Mouse (Mus musculus) large intestine, adult 2 months (tissue): Measurements from ENCODE around the gene Irak2. TPM values are rescaled to one million over a fixed set of nuclear protein-coding genes. Genes with fewer than 3 reads are reported as not detected.

Experiments
- DNase-seq: peaks from one replicate; pipeline ENCODE4 v3.0.0-alpha.2; 2012; ENCODE audit warnings: low read depth, low spot score
- WGBS: fragments of 180-500 bp; shearing (Covaris S2); methylation state at CpG from one replicate; pipeline ENCODE4 v1.1.7; 2018; 5-methylcytosine and 5-hydroxymethylcytosine counted together
- polyA plus RNA-seq: library from polyadenylated mRNA; depleted of rRNA; stranded (reverse); fragments of >200 nt; gene quantifications from 2 replicates; pipeline ENCODE4 v1.2.3, GENCODE M21; 2012; rRNA removed

Irak2 gene
- 39.6 and 85.3 TPM in 2 replicates for polyA plus RNA-seq

DNA sequence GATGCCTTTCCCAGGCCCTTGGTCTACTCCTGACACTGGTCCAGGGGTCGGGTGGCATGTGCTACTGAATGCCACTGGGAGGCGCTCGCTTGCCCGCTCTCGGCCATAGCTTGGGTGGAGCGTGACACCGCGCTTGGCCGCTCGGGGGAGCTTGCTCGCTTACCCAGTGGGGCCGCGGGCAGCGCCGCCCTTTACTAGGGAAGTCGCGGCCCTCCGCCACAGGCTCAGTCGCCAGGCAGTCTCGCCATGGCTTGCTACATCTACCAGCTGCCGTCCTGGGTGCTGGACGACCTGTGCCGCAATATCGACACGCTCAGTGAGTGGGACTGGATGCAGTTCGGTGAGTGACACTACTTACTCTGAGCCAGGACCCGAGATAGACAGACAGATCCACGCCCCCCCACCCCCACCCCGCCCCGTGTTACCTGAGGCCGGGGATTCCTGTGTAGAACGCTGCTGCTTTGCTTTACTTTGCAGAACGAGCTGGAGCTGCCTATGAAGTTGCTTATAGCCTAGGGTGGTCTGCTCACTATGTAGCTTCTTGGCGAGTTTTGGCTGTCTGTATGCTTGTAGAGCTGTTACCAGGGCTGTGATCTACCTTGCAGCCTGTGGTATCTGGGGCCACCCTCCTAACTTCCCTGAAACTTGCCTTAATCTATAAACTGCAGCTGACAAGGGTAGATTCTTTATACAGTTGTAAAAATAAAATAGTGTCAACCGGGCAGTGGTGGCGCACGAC lies at the start of gene Irak2:
Gene Irak2, plus strand, starts transcription at position 166 of the 739 bp plus-strand sequence.
- DNase-seq, result no peak
- 3% methylated on average over 37 of the region's 37 CpGs for WGBS

DNA sequence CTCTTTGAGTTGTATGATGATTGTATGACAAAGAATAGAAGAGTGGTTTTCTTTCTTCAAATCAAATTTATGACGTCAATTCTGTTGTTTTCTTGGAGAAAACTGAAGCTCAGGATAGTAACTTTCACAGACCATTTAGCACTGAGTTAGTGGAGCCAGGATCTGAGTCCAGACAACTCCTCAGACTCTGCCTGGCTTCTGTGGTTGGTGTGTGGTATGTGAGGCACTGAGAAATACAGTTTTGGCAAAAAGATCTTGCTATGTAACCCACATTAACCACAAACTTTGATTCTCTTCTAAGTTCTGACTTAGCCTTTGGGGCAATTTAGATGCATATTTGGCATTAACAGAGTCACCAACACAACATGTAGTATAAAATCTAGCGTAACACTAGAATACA lies 45.6 kb upstream of the Irak2 start:
- 95% methylated on average over 2 of the region's 2 CpGs for WGBS
- no peak for DNase-seq

DNA sequence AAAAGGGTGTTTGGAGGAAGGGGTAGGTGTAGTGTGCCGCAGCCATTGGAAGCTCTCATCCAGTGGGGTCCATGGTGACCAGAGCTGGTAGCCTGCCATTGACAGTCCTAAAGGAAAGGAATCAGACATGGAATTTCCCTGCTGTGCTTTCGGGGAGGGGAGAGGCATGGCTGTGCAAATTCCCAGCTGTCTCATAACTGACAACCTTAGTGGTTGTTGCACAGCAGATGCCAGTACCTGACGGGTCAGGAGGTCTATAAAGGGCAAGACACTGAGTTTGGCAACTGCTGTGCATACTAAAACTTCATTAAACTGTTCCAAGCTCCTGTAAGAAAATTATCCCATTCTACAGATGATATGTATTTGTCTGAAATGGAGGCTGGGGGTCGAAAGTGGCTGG lies 40.3 kb upstream of the Irak2 start:
- DNase-seq, result no peak
- 87% methylated on average over 4 of the region's 4 CpGs for WGBS

DNA sequence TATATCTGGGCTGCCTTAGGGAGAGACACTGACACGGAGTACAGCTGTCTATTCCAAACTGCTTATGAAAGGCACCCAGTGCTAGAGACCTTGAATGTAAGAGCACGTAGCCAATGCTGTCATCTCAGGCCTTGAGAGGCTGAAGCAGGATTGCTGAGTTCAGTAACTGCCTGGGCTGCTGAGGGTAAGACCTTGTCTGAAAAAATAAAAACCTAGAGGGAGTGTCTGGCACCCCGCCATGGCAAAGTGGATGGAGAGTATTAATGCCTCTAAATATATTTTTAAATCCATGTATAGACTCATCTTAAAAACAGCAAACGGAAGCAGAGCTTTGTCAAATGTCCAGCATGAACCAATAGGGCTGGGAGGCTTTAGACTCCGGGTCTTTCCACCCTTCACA lies 38.4 kb upstream of the Irak2 start:
- DNase-seq, result no peak
- WGBS, result 81% methylated on average over 5 of the region's 5 CpGs

DNA sequence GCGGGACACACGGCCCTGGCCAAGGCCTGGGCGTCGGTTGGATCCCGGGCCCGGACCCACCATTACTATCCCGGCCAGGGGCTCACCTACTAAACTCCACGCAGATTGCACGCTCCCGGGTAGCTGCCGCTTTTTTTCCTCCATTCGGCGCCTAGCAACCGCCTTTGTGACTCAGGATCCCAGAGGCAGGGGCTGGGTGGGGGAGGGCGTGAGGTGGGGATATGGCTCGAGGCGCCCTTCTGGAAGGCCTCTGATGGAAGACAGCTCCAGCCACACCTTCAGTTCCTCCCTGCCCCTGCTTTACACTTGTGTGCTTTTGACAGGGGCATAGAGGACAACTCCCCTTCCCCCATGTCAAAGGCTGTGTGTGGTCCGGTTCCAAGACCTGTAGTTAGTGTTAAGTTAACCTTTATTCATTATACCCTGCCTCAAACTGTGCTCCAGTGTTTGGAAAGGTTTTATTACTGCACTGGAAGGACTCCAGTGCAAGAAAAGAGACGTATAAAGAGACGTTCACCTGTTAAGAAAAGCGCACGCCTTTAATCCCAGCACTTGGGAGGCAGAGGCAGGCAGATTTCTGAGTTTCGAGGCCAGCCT lies 37.6 kb upstream of the Irak2 start, which contains the start of gene Fancd2os:
Gene Fancd2os, minus strand, starts transcription at position 173 of the 597 bp plus-strand sequence.
- no peak for DNase-seq
- 42% methylated on average over 23 of the region's 23 CpGs for WGBS

DNA sequence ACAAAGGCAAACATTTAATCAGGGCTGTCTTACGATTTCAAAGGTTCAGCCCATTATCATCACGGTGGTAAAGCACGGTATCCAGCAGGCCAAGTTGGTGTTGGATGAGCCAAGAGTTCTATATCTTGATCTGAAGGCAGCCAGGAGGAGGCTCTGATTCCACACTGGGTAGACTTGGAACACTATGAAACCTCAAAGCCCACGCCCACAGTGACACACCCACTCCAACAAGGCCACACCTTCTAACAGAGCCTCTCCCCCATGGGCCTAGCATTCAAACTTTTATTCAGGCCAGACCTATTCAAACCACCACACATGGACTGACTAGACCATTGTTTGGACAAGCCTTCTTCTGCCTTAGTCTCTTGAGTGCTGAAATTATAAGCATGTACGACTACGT lies 35.4 kb upstream of the Irak2 start:
- WGBS, result 78% methylated on average over 6 of the region's 6 CpGs
- DNase-seq, result no peak

DNA sequence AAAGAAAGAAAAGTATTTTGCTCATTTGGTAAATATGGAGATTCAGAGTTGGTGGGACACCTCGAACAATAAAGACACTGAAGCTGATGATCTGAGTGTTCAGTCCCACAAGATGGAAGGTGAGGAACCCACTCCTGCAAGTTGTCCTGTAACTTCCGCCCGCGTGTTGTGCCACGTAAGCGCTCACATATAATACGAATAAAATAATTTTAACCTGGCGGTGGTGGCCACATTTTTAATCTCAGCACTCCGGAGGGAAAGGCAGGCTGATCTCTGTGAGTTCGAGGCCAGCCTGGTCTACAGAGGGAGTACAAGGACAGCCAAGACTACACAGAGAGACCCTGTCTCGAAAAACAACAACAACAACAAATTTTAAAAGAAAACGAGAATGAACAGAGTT lies 34.3 kb upstream of the Irak2 start:
- WGBS, result 65% methylated on average over 12 of the region's 12 CpGs
- DNase-seq, result no peak

DNA sequence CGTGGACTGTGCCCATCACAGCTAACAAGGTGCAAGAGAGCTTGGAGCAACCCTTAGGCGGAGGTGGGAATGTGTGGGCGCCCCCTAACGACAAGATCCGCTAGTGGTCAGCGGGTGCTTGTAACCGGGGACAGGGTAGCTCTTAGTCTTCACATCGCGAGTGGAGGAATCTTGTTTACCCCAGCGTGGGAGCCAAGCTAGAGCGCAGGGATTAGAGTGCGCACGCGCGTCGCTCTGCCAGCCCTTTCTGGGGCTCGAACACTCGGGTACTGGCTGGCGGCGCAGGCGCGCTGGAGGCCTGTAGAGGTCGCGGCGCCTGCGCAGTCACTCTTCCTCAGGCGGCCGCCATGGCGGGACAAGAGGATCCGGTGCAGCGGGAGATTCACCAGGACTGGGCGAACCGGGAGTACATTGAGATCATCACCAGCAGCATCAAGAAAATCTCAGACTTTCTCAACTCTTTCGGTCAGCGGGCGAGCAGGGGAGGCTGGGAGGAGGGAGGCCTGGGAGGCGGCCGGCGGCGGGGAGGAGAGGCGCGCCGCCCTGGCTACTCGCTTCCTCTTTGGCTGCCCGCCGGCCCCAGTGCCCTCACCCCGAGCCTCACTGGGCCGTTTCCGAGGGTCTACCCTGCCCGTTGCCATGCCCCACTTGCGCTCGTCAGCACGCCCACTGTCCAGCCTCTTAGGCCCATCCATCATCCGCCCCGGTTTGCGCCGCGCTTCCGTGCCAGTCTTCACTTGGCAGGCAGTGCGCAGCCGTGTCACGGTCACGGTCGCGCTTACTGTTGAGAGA lies 33.6 kb upstream of the Irak2 start, which contains the start of gene Brk1:
Gene Brk1, plus strand, starts transcription at position 341 of the 792 bp plus-strand sequence.
- WGBS, result under 1% methylated on average over 64 of the region's 65 CpGs

DNA sequence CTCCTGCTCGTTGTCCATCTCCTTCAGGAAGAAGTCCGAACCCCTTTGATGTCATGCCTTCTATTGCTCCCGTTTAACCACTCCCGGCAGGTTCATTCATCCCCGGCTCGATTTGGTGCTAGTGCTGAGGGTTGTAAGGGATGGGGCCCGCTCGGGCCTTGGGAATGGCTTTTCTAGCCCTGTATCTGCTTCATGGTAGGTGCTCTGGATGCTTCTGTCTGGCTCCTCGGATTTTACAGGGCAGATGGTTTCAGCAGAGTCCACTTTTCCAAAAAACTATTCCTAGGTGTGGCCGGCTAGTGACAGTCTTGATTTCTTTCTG lies 33.1 kb upstream of the Irak2 start:
- 2% methylated on average over 10 of the region's 10 CpGs for WGBS
- DNase-seq, result no peak

More for the DNA sequence above, 33.6 kb upstream of the Irak2 start, which contains the start of gene Brk1:
- peak; percentile 57 for DNase-seq

DNA sequence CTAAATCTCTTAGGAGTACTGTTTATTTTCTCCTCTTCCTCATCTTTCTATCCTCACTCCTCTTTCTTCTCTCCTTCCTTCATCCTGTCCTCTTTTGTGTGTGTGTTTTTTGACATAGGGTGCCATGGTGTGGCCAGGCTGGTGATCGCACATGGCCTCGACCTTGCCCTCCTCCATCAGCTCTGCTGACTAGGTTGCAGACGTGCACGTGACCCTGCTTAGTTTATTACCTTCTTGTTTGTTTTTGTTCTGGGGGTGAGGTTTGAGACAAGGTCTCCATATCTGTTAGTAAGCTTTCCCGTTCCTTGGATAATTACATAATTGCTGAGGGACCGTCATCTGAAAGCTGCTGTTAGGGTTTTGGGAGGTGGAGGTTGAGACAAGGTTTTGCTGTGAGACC lies 29.4 kb upstream of the Irak2 start:
- DNase-seq, result no peak
- WGBS, result 26% methylated on average over 6 of the region's 6 CpGs

DNA sequence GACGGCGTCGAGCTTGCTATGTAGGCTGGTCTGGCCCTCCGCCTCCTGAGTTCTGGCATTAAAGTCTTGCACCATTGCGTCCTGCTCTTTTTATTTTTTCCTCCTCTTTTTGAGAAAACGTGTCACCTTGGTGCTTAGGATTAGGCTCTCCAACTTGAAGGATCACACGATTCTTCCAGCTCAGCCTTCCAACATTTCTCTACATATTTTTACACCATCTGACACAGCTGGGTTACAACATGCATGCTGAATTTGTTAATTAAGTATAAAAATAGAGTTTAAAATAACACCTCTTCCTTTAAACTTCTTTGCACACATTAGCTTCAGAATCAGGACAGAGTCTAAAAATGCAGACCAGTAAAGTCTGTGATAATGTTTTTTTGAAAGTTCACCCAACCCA lies 29.0 kb upstream of the Irak2 start:
- no peak for DNase-seq
- WGBS, result 66% methylated on average over 7 of the region's 7 CpGs

DNA sequence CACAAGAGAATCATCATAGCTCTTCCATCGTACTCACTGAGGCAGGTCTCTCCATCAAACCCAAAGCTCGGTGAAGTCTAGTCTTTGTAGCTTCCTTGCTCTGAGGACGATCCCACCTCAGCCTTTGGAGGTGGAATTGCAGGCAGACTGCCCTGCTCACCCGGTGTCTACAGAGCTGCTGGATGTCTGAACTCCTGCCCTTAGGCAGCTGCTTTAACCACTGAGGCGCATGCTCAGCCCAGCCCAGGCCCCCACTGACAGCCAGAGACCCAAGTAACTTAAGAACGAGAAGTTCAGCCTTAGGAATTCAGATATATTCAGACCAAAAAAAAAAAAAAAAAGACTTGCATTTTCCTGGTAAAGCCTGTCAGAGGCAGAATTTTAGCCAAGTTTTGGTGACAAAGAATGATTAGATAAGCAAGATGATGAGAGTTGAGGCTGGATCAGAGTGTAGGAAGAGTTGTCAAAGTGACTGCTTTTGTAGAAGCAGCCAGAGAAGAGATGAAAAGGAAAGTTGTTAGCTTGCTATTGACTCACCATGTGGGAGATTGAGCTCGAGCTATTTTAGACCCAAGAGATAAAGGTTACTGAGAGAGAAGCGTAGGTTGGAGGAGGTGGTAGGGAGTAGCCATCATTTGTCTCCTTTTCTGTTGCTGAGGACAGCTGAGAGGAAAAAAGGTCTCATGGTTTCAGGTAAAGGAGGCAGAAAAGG lies 25.9 kb upstream of the Irak2 start:
- no peak for DNase-seq
- WGBS, result 88% methylated on average over 8 of the region's 8 CpGs

DNA sequence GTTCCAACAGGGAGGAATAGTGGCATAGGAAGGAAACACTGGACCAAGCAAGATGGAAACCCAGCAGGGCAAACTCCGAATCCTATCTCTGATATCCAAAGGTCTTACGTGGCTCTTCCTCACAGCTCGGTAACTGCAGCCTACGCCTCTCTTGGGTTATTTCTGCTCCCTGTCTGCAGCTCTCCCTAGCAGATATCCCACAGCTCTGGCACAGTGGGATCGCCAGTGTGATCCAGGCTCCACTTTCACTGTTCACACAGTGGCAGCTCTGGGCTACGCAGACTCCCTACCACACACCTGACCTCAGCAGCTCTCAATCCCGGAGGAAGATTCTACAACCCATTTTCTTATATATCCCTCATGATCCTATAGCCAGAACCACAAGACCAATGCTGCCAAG lies 24.1 kb upstream of the Irak2 start:
- no peak for DNase-seq
- WGBS, result 96% methylated on average over 7 of the region's 7 CpGs

DNA sequence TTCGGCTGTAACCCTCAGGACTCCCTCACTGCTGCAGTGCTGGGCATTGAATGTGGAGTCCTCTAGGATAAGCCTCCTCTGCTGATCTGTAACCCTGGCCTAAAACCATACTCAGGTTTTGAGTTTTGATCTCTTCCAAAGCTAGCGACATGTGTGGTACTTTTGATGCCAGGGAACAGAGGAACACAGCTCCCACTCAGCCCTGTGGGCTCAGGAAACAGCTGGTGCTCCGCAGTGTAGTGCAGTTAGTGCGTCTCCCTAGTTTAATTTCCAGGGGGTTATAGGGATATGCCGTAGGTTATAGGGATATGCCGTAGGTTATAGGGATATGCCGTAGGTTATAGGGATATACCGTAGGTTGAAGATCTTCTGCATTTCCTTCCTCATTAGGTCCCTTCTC lies 23.3 kb upstream of the Irak2 start:
- no peak for DNase-seq
- WGBS, result 96% methylated on average over 8 of the region's 8 CpGs

DNA sequence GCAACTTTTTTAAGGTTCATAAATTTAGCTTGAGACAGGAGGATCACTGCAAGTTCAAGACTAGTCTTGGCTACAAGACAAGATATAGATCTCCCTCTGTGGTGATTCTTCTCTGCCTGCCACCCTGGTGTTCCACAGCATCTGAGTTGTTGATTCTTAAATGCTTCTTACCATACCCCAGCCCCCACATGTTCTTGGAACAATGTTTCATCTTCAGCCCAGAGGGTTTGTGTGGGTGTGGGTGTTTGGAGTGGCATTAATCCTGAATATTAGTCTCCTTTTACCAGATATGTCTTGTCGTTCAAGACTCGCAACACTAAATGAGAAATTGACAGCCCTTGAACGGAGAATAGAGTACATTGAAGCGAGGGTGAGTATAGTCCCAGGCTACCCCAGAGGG lies 22.8 kb upstream of the Irak2 start:
- WGBS, result 95% methylated on average over 4 of the region's 4 CpGs

DNA sequence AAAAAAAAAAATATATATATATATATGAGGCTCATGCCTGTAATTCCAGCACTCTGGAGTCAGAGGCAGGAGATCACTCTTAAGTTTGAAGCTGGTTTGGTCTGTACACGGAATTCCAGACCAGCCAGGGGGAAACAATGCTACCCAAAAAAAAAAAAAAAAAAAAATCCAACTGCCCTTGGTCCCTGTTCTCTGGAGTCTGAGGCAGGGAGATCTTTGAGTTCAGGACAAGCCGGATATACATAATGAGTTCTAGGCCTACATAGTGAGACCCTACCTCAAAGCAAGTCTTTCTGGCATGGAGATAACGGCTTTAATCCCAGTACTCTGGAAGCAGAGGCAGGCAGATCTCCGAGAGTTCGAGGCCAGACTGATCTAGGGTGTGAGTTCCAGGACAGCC lies 14.9 kb upstream of the Irak2 start:
- 46% methylated on average over 5 of the region's 5 CpGs for WGBS
- DNase-seq, result no peak

More for the DNA sequence above, 22.8 kb upstream of the Irak2 start:
- no peak for DNase-seq

DNA sequence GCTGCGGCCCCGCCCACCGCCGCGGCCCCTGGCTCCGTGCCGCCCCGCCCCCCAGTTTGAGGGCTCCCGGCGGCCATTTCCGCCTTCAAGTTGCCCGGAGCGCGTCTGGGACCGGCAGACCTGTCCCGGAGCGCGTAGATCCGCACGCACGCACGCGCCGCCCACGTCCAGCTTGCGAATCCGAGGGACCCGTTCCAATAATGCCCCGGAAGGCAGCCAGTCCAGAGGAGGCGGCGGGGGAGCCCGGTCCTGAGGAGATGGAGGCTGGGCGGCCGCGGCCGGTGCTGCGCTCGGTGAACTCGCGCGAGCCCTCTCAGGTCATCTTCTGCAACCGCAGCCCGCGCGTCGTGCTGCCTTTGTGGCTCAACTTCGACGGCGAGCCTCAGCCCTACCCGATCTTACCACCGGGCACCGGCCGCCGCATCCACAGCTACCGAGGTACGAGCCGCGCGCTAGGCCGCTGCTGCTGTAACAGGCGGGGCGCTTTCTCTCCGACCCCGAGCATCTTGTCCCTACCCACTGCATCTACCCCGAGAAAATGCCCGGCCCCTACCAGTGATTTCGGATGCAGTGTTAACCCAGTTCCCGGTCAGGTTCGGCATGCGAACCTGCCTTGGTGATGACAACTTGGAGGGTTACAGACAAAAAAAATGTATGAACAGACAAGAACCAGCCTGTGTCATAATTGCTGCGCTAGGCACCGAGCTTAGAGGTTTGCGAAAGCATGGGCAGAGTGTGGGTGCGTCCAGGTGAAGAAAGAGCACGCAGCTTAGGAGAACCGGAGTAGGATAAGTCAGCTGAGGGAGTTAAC lies 14.1 kb upstream of the Irak2 start, which contains the start of gene Vhl:
Gene Vhl, plus strand, starts transcription at position 19 of the 811 bp plus-strand sequence.
- no peak for DNase-seq
- under 1% methylated on average over 75 of the region's 76 CpGs for WGBS

DNA sequence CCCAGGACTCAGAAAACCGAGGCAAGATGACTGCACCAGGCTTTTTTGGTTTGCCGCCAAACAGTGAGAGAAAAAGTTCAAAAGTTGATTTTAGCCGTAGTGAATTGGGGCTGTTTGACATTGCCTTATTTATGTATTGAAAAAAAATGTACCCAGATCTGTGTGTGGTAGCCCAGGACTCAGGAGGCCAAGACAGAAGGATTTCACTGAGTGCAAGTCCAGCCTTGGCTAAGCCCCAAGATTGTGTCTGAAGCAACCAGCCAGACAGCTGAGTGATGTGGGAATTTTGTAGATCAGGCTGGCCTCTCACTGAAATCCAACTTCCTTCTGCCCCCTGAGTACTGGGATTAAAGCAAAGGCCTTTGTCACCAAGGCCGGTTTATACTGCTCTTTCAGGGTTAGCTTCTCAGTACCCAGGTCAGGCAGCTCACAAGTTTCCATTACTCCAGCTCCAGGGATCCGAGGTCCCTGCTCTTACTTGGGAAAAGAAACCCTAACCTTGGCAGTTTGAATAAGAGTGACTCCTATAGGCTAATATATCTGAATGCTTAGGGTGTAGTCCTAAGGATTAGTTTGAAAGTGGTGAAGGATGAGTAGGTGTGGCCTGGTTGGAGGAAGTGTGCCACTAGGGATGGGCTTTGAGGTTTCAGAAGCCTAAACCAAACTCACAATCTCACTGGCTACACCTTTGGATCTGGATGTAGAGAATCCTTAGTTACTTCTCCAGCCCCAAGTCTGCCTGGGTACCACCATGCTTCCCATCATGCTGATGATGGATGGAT lies 13.1 kb upstream of the Irak2 start:
- no peak for DNase-seq
- WGBS, result 34% methylated on average over 5 of the region's 5 CpGs
